ENCODE assay signal across 10 mouse cellular contexts in the genomic region with DNA sequence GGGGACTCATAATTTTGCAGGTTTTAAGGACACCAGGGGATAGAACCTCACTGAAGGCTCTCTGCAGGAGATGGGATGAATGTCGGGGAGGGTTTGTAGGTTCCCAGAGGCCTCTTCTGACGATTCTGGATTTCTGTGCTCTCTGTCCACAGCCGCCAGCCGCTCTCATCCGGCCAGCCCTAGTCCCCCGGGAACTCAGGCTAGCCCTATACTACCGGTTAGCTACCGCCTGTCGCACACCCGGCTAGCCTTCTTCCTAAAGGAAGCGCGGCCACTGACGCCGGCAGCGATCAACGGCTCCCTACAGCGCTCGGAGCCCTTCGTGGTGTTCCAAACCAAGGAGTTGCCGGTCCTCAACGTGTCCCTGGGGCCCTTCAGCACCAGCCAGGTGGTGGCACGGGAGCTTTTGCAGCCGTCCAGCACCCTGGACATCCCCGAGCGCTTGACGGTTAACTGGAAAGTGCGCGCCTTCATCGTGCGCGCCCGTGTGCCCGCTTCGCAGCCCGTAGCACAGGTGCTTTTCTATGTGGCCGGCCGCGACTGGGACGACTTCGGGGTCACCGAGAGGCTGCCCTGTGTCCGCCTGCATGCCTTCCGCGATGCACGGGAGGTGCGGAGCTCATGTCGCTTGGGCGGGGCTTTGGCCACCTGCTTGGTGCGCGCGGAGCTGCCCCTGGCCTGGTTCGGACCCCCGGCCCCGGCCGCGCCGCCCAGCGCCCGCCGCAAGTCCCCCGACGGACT. TPM values are rescaled to one million over a fixed set of nuclear protein-coding genes. Genes with fewer than 3 reads are reported as not detected.
DNase-seq lines count a peak whose midpoint lies in the region; ATAC-seq and TF ChIP-seq lines count a peak whose summit lies in the region.
"Had no signal": no experiment of that assay in that cellular context is flagged by ENCODE, and none has a peak within 500 bp of the region (broad histone marks: within the 10 kb centered on the region; RNA-seq: fewer than 3 reads in every experiment).

No protein-coding gene starts in this region.

- 2% methylated on average over 62 of the region's 62 CpGs for WGBS in lung, embryonic 14.5 days
- 2% methylated on average over 60 of the region's 62 CpGs for WGBS in forebrain, embryonic 12.5 days
- WGBS in limb, embryonic 11.5 days = 2% methylated on average over 60 of the region's 62 CpGs

- DNase-seq in lung, embryonic 14.5 days = no peak
- no peak for DNase-seq in lung, postnatal 36 days
- DNase-seq in limb, embryonic 11.5 days (ENCODE audit: low spot score) = peak; percentile 37
- DNase-seq in retina, postnatal 1 day = peak; percentile 53
- DNase-seq in gastrocnemius, postnatal 4 days (ENCODE audit: low spot score in 2 of 2) = no peak
- DNase-seq in left cerebral cortex, postnatal 4 days = no peak
- DNase-seq in adrenal gland, postnatal 36 days = no peak
- DNase-seq: gastrocnemius, adult 2 months had no signal

- no peak overlapping the region for H3K9ac ChIP-seq in lung, embryonic 14.5 days
- 0 out of 2 replicates have a peak overlapping the region, but pooled peaks have one; percentile 9 for H3K9ac ChIP-seq in forebrain, embryonic 12.5 days
- H3K9ac ChIP-seq in limb, embryonic 11.5 days (ENCODE audit: low read length) = no peak overlapping the region

- no peaks in the 10 kb centered on the region for H3K36me3 ChIP-seq in lung, embryonic 14.5 days (ENCODE audit: insufficient read depth)
- H3K36me3 ChIP-seq in forebrain, embryonic 12.5 days (replicated peaks) = no peaks in the 10 kb centered on the region
- H3K36me3 ChIP-seq in limb, embryonic 11.5 days (ENCODE audit: control insufficient read depth, insufficient read depth, low read length) = no peaks in the 10 kb centered on the region

- ATAC-seq in lung, embryonic 14.5 days (ENCODE audit: insufficient read depth) = no peak
- ATAC-seq in forebrain, embryonic 12.5 days (ENCODE audit: low FRiP score) = no peak
- no peak for ATAC-seq in limb, embryonic 11.5 days (ENCODE audit: insufficient number of reproducible peaks, low FRiP score, low TSS enrichment, low read depth)

- peak overlapping the region; percentile 56 for H3K4me2 ChIP-seq in lung, embryonic 14.5 days
- peak overlapping the region; percentile 75 for H3K4me2 ChIP-seq in forebrain, embryonic 12.5 days
- H3K4me2 ChIP-seq in limb, embryonic 11.5 days (ENCODE audit: low read depth, severe bottlenecking) = peak overlapping the region; percentile 61

- peak overlapping the region; percentile 25 for H3K4me3 ChIP-seq in lung, embryonic 14.5 days (ENCODE audit: low read depth, low read length)
- H3K4me3 ChIP-seq in forebrain, embryonic 12.5 days (replicated peaks) = peak overlapping the region; percentile 48
- H3K4me3 ChIP-seq in limb, embryonic 11.5 days (ENCODE audit: low read depth, low read length) = peak overlapping the region; percentile 33
- H3K4me3 ChIP-seq: gastrocnemius, adult 2 months; megakaryocyte, embryonic 14.5 days had no signal

- H3K9me3 ChIP-seq in lung, embryonic 14.5 days (ENCODE audit: low read depth, low read length) = no peaks in the 10 kb centered on the region
- H3K9me3 ChIP-seq in forebrain, embryonic 12.5 days = no peaks in the 10 kb centered on the region
- H3K9me3 ChIP-seq in limb, embryonic 11.5 days (ENCODE audit: control insufficient read depth, low read length) = no peaks in the 10 kb centered on the region

- no peaks in the 10 kb centered on the region for H3K4me1 ChIP-seq in lung, embryonic 14.5 days (ENCODE audit: insufficient read depth)
- peaks cover 13% of the 10 kb centered on the region for H3K4me1 ChIP-seq in forebrain, embryonic 12.5 days
- peaks cover 8% of the 10 kb centered on the region; the same call in 1 of the 2 replicates for H3K4me1 ChIP-seq in limb, embryonic 11.5 days (ENCODE audit: control insufficient read depth, insufficient read depth, low read length)
- H3K4me1 ChIP-seq: megakaryocyte, embryonic 14.5 days had no signal

- no peak overlapping the region for H3K27ac ChIP-seq in lung, embryonic 14.5 days (ENCODE audit: low read depth)
- no peak overlapping the region for H3K27ac ChIP-seq in forebrain, embryonic 12.5 days
- H3K27ac ChIP-seq in limb, embryonic 11.5 days (replicated peaks; ENCODE audit: low read depth, low read length) = no peak overlapping the region
- H3K27ac ChIP-seq: gastrocnemius, adult 2 months had no signal

- TF ChIP-seq CTCF in lung, embryonic 14.5 days (IDR thresholded peaks at IDR 0.05; ENCODE audit: low read depth) = no peak

- H3K27me3 ChIP-seq in lung, embryonic 14.5 days (ENCODE audit: insufficient read depth, low read length) = peaks cover 43% of the 10 kb centered on the region
- peaks cover 68% of the 10 kb centered on the region for H3K27me3 ChIP-seq in forebrain, embryonic 12.5 days
- peaks cover 45% of the 10 kb centered on the region for H3K27me3 ChIP-seq in limb, embryonic 11.5 days (ENCODE audit: control insufficient read depth, insufficient read depth, low read length)

- intact Hi-C loops in left cerebral cortex, postnatal 4 days (cut with DNase I) = no loop called here

RNA-seq across cellular contexts. Expression of a gene that starts 45.6 kb away (rescaled TPM):
- polyA plus RNA-seq in lung, embryonic 14.5 days (2014; fragmentation: Nextera tagmentation; extraction: Ambion mirVana) = 0.33 and 0.38 TPM in 2 replicates
- 0.85 and 0.88 TPM in 2 replicates for polyA plus RNA-seq in forebrain, embryonic 12.5 days (2016; fragmentation: Nextera tagmentation; extraction: Ambion mirVana)
- polyA plus RNA-seq in limb, embryonic 11.5 days (2014; fragmentation: Nextera tagmentation; extraction: Ambion mirVana) = 0.32 and 0.38 TPM in 2 replicates
- 1 to 10 TPM in 1 of 2 experiments, under 1 TPM in 1; 0.98 to 1.0 TPM for total RNA-seq in gastrocnemius, postnatal 4 days (2021)
- total RNA-seq in left cerebral cortex, postnatal 4 days (2021) = 10 to 100 TPM; 16.0 to 16.8 TPM
- under 1 TPM; 0.20 to 0.89 TPM for total RNA-seq in adrenal gland, postnatal 36 days (2021)
- total RNA-seq: gastrocnemius, adult 2 months had no signal

Comparison
In these comparisons a context has a peak if more than half of its experiments do, and no peak if none do; other contexts are left out.
1. DNase-seq: peak in limb, embryonic 11.5 days (single experiment) and retina, postnatal 1 day (single experiment); none in lung, embryonic 14.5 days (single experiment), lung, postnatal 36 days (single experiment), gastrocnemius, postnatal 4 days (0 of 2), left cerebral cortex, postnatal 4 days (single experiment) and adrenal gland, postnatal 36 days (0 of 2).
2. RNA of a gene that starts 45.6 kb away (total RNA-seq): 16.0 to 16.8 TPM in left cerebral cortex, postnatal 4 days; 0.98 to 1.0 TPM in gastrocnemius, postnatal 4 days and 0.20 to 0.89 TPM in adrenal gland, postnatal 36 days; every median in the first group is over 4 times any median in the second.
3. Peak in every context shown above with its lines, with median percentiles within 50 percentile points of each other: H3K4me2 ChIP-seq and H3K4me3 ChIP-seq.